ENCODE assay signal across 10 mouse cellular contexts in genomic region chr4:119667454-119667853, GRCm38 (mm10). TPM values are rescaled to one million over a fixed set of nuclear protein-coding genes. Genes with fewer than 3 reads are reported as not detected.
DNase-seq lines count a peak whose midpoint lies in the region; ATAC-seq and TF ChIP-seq lines count a peak whose summit lies in the region.
"Had no signal": no experiment of that assay in that cellular context is flagged by ENCODE, and none has a peak within 500 bp of the region (broad histone marks: within the 10 kb centered on the region; RNA-seq: fewer than 3 reads in every experiment).

No protein-coding gene starts in this region.

- H3K27ac ChIP-seq in hindbrain, postnatal 0 days: no peak overlapping the region

- no peaks in the 10 kb centered on the region for H3K36me3 ChIP-seq in hindbrain, postnatal 0 days (ENCODE audit: insufficient read depth, low read length)

- TF ChIP-seq CTCF in hindbrain, postnatal 0 days (IDR thresholded peaks at IDR 0.05; ENCODE audit: low read depth): peak; percentile 85

- WGBS in hindbrain, postnatal 0 days: 27% methylated on average over 5 of the region's 5 CpGs

- no peak overlapping the region for H3K9ac ChIP-seq in hindbrain, postnatal 0 days (replicated peaks; ENCODE audit: low read length)

- peak; percentile 35; the same call in 1 of the 2 replicates for ATAC-seq in frontal cortex, adult (ENCODE audit: low TSS enrichment)
- peak; percentile 62 for ATAC-seq in common myeloid progenitor, adult 5-6 weeks (replicated peaks; ENCODE audit: low read depth, poor library complexity, severe bottlenecking)
- ATAC-seq in hindbrain, postnatal 0 days: no peak

- H3K4me2 ChIP-seq in hindbrain, postnatal 0 days (ENCODE audit: low read depth, low read length): no peak overlapping the region

- H3K27me3 ChIP-seq in hindbrain, postnatal 0 days (ENCODE audit: insufficient read depth, low read length): no peaks in the 10 kb centered on the region

- no peak overlapping the region for H3K4me3 ChIP-seq in hindbrain, postnatal 0 days (ENCODE audit: low read length)

- no peak for DNase-seq in frontal cortex, postnatal 14 days (ENCODE audit: low spot score in 2 of 2)
- DNase-seq in urinary bladder, postnatal 14 days (ENCODE audit: low spot score): peak; percentile 27
- no peak for DNase-seq in urinary bladder, postnatal 10 days (ENCODE audit: low spot score)
- DNase-seq in hindbrain, postnatal 0 days (ENCODE audit: low spot score): peak; percentile 70
- DNase-seq in lung, postnatal 36 days: peak; percentile 42
- peak; percentile 52 for DNase-seq in thymus, postnatal 25 days

- peaks cover 11% of the 10 kb centered on the region; the same call in 1 of the 2 replicates for H3K4me1 ChIP-seq in hindbrain, postnatal 0 days (ENCODE audit: insufficient read depth, low read length)

- no peaks in the 10 kb centered on the region for H3K9me3 ChIP-seq in hindbrain, postnatal 0 days (ENCODE audit: low read length)

RNA-seq across cellular contexts. Expression of gene Guca2b, which starts 8.7 kb away (rescaled TPM):
- not detected in 2 replicates for total RNA-seq in common myeloid progenitor, adult 5-6 weeks (2017)
- not detected in 2 replicates for total RNA-seq in hindbrain, postnatal 0 days (2014; rRNA removed)
- polyA plus RNA-seq in hindbrain, postnatal 0 days (2015; fragmentation: Nextera tagmentation; extraction: Ambion mirVana): not detected in 2 replicates
- total RNA-seq: left cerebral cortex, postnatal 25 days had no signal
- polyA plus RNA-seq: stomach, embryonic 14.5 days had no signal

RNA-seq across cellular contexts. Expression of gene Guca2a, which starts 29.9 kb away (rescaled TPM):
- total RNA-seq in common myeloid progenitor, adult 5-6 weeks (2017): not detected in 2 replicates
- not detected in 2 replicates for total RNA-seq in hindbrain, postnatal 0 days (2014; rRNA removed)
- not detected in 2 replicates for polyA plus RNA-seq in hindbrain, postnatal 0 days (2015; fragmentation: Nextera tagmentation; extraction: Ambion mirVana)
- total RNA-seq: left cerebral cortex, postnatal 25 days had no signal
- polyA plus RNA-seq: stomach, embryonic 14.5 days had no signal

Comparison
In these comparisons a context has a peak if more than half of its experiments do, and no peak if none do; other contexts are left out.
1. DNase-seq: peak in urinary bladder, postnatal 14 days (single experiment), hindbrain, postnatal 0 days (single experiment), lung, postnatal 36 days (single experiment) and thymus, postnatal 25 days (single experiment); none in frontal cortex, postnatal 14 days (0 of 2) and urinary bladder, postnatal 10 days (single experiment).